Mouse (Mus musculus) cerebellum, adult 11-12 months (tissue): ENCODE measurements around the gene Zim1.

ENCODE experiments used
- DNase-seq: peaks from one replicate; pipeline ENCODE4 v3.0.0; 2022

The Zim1 gene

DNA sequence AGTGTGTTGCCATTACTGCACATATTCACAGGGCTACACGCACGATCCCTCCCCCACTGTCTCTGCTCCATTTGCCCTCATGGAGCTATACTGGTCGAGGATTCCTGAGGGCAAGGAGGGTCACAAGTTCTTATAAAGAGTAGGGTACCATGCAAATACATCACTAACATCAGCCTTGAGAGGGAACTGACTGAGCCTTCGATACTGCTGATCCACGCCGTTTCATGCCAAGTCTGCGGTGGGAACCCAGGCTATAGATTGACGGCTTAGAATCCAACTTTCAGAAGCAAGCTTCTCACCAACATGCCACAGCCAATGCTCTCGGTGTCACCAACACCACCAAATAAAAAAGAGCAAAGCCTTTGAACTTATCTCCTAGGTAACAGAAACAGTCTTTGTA is 45.7 kb downstream of the Zim1 start:
- no peak for DNase-seq

DNA sequence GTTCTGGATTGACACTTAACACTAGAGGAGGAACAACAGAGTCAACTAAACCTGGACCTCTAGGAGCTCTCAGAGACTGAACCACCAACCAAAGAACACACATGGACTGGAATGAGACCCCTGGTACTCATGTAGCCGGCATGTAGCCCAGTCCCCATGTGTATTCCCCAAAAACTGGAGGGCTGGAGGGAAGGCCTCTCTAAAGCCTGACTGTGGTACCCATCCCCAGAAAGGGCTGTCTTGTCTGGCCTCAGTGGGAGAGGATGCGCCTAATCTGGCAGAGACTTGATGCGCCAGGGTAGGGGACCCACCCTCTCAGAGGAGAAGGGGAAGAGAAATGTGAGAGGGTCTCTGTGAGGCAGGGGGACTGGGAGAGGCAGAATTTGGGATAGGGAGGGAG is 50.4 kb downstream of the Zim1 start:
- DNase-seq, result no peak

DNA sequence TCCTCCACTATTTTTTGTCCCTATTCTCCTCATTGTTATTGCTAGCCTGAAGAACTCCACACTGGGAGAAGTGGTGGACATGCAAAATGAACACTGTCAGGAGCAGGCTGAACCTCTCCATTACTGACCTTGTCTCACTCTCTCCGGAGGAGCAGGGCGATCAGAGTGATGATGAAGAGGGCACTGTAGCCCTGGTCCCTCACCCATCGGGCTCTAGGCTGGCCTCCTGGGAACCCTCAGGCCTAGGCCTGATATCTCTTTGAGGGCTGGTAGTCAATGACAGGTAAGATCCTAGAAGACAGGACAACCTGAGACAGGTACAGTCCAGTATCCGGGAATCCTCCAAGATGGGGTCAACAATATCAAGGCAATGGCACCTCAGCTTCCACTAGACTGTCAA is 58.2 kb downstream of the Zim1 start:
- no peak for DNase-seq

DNA sequence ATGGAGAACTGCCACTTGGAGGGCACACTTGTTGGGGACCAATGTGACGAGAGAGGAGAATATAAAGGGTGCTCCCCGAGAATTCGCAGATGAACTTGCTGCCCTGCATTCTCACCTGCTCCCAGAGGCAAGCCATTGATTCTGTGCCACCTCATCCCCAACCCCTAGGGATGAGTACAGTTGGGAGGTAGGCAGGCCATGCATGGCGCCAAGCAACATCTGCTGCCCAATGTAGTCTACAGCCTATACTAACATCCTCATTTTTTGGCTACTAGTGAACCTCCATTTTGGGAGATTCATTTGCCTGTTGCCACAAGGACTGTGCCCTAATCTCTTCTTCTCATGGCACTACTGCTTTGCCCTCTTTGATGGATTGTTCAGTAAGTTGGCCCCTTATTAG is 59.5 kb downstream of the Zim1 start:
- DNase-seq, result no peak

DNA sequence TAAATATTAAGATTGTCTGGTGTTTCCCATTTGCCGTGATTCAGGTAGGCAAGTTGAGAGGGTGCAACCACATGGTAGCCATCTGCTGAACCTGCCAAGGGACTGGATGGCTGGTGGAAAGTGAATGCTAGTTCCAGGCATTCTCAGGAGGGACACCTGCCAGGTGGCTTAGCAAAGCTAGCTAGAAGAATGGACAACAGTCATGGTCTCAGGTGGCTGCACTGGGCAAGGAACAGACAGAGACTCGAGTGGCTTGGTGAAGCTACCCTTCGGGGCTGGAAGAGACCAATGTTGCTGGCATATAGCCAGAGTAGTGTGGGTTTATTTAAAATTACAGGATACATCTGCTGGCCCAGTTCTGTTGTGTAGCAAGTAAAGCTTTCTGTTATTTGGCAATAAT is 60.4 kb downstream of the Zim1 start:
- DNase-seq, result no peak
